Mouse (Mus musculus) myocyte (in vitro differentiated cells): Measurements from ENCODE around the gene Gpm6a. TPM values are rescaled to one million over a fixed set of nuclear protein-coding genes. Genes with fewer than 3 reads are reported as not detected.

ENCODE experiments used
- H3K27me3 ChIP-seq: one replicate; pipeline ENCODE4 v1.6.1; 2011; ENCODE audit not compliant: control insufficient read depth, insufficient read depth, insufficient read length
- H3K36me3 ChIP-seq: one replicate; pipeline ENCODE4 v1.6.1; 2011; ENCODE audit not compliant: control insufficient read depth, insufficient read depth
- H3K4me2 ChIP-seq: one replicate; pipeline ENCODE4 v1.6.1; 2011; ENCODE audit warnings: low read depth, control low read depth
- H3K4me3 ChIP-seq: one replicate; pipeline ENCODE4 v1.5.1; 2011; ENCODE audit warnings: mild to moderate bottlenecking, control low read depth, moderate library complexity
- H3K79me2 ChIP-seq: one replicate; pipeline ENCODE4 v1.6.1; 2011; ENCODE audit not compliant: control insufficient read depth, insufficient read depth
- H3ac ChIP-seq: one replicate; pipeline ENCODE4 v1.6.1; 2011; ENCODE audit not compliant: control insufficient read depth, insufficient read length
- E2F4 ChIP-seq: IDR thresholded peaks from one replicate; pipeline ENCODE4 v1.6.1; 2011; ENCODE audit warnings: mild to moderate bottlenecking, control low read depth, moderate library complexity; ENCODE audit not compliant: insufficient read depth
- MAX ChIP-seq: IDR thresholded peaks from one replicate; pipeline ENCODE4 v1.6.1; 2011; ENCODE audit warnings: low read depth, mild to moderate bottlenecking, control low read depth
- MYOG ChIP-seq, 3 experiments: IDR thresholded peaks; one replicate each; pipeline ENCODE4 v1.6.1; 2011; ENCODE audit warnings: control low read depth in 2 of 3, low read depth in 2 of 3, mild to moderate bottlenecking in 2 of 3; ENCODE audit not compliant: insufficient read length in 2 of 3, control insufficient read depth in 1 of 3, insufficient read depth in 1 of 3
- POLR2A ChIP-seq: IDR thresholded peaks from one replicate; pipeline ENCODE4 v1.6.1; 2011; ENCODE audit warnings: low read depth, mild to moderate bottlenecking, control low read depth, moderate library complexity; ENCODE audit not compliant: insufficient read length
- POLR2AphosphoS2 ChIP-seq: IDR thresholded peaks from one replicate; pipeline ENCODE4 v1.6.1; 2011; ENCODE audit warnings: low read depth, control low read depth; ENCODE audit not compliant: insufficient read length
- REST ChIP-seq: IDR thresholded peaks from one replicate; pipeline ENCODE4 v1.6.1; 2011; ENCODE audit warnings: mild to moderate bottlenecking, control low read depth, moderate library complexity; ENCODE audit not compliant: insufficient read depth, insufficient read length
- SRF ChIP-seq: IDR thresholded peaks from one replicate; pipeline ENCODE4 v1.6.1; 2011; ENCODE audit warnings: low read depth; ENCODE audit not compliant: control insufficient read depth, insufficient read length
- TCF12 ChIP-seq: IDR thresholded peaks from one replicate; pipeline ENCODE4 v1.6.1; 2011; ENCODE audit warnings: mild to moderate bottlenecking, control low read depth; ENCODE audit not compliant: poor library complexity, insufficient read depth, severe bottlenecking
- TCF3 ChIP-seq: IDR thresholded peaks from one replicate; pipeline ENCODE4 v1.6.1; 2011; ENCODE audit warnings: low read depth, control low read depth; ENCODE audit not compliant: insufficient read length
- USF1 ChIP-seq: IDR thresholded peaks from one replicate; pipeline ENCODE4 v1.6.1; 2011; ENCODE audit warnings: low read depth, mild to moderate bottlenecking, control low read depth, moderate library complexity
- polyA plus RNA-seq: library from polyadenylated mRNA; unstranded; fragments of >200 nt; fragmentation: generic; extraction: Trizol; gene quantifications from one replicate; pipeline ENCODE4 v1.2.1, GENCODE M21; 2012; ENCODE audit warnings: missing spikeins

Gene Gpm6a
- polyA plus RNA-seq, 1 experiment = not detected

GRCm38 (mm10) chr8:55073481-55073880, 118.8 kb downstream of the Gpm6a start:
- no peak overlapping the region for H3ac ChIP-seq
- H3K27me3 ChIP-seq = no peaks in the 10 kb centered on the region
- TF ChIP-seq MYOG (IDR thresholded peaks at IDR 0.05; ENCODE audit: control insufficient read depth in 1 of 3, insufficient read depth in 1 of 3, insufficient read length in 2 of 3, low read depth in 2 of 3) (no peak), SRF (no peak)
- H3K4me3 ChIP-seq = no peak overlapping the region
- H3K36me3 ChIP-seq = no peaks in the 10 kb centered on the region
- no peak overlapping the region for H3K4me2 ChIP-seq
- H3K79me2 ChIP-seq = no peaks in the 10 kb centered on the region

DNA sequence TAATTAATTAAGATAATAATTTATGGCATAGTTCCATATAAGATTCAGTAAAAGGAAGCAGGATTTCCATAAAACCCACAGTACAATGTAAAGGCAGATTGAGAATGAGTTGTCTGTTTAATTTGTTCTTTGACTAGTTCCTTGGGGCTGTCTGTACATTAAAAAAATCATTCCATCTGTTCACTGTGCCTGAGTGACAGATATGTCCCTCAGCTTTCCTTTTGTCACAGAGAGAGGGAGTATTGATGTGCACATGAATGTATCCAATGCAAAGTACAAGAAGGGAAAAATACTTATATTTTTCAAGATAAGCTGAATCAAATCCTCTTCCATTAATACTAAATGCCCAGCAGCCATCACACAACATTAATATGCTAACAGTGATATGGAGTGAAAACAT, 147.6 kb downstream of the Gpm6a start:
- Histone ChIP-seq H3K27me3 (no peaks in the 10 kb centered on the region), H3K4me2 (no peak overlapping the region)
- TF ChIP-seq REST (no peak), TCF12 (no peak), USF1 (no peak), POLR2A (no peak), POLR2AphosphoS2 (no peak), TCF3 (no peak), SRF (no peak), MAX (no peak), E2F4 (no peak), MYOG (IDR thresholded peaks at IDR 0.05; ENCODE audit: control insufficient read depth in 1 of 3, insufficient read depth in 1 of 3, insufficient read length in 2 of 3, low read depth in 2 of 3) (no peak)

GRCm38 (mm10) chr8:55103065-55103464, 148.4 kb downstream of the Gpm6a start:
- Histone ChIP-seq H3K27me3 (no peaks in the 10 kb centered on the region), H3K79me2 (no peaks in the 10 kb centered on the region), H3K4me2 (no peak overlapping the region), H3ac (no peak overlapping the region), H3K36me3 (no peaks in the 10 kb centered on the region), H3K4me3 (no peak overlapping the region)
- TF ChIP-seq POLR2A = no peak
- TF ChIP-seq TCF3 = no peak
- TF ChIP-seq SRF = no peak
- no peak for TF ChIP-seq MYOG (IDR thresholded peaks at IDR 0.05; ENCODE audit: control insufficient read depth in 1 of 3, insufficient read depth in 1 of 3, insufficient read length in 2 of 3, low read depth in 2 of 3)

More for the DNA sequence above, 147.6 kb downstream of the Gpm6a start:
- Histone ChIP-seq H3K36me3 (no peaks in the 10 kb centered on the region), H3ac (no peak overlapping the region), H3K4me3 (no peak overlapping the region), H3K79me2 (no peaks in the 10 kb centered on the region)

DNA sequence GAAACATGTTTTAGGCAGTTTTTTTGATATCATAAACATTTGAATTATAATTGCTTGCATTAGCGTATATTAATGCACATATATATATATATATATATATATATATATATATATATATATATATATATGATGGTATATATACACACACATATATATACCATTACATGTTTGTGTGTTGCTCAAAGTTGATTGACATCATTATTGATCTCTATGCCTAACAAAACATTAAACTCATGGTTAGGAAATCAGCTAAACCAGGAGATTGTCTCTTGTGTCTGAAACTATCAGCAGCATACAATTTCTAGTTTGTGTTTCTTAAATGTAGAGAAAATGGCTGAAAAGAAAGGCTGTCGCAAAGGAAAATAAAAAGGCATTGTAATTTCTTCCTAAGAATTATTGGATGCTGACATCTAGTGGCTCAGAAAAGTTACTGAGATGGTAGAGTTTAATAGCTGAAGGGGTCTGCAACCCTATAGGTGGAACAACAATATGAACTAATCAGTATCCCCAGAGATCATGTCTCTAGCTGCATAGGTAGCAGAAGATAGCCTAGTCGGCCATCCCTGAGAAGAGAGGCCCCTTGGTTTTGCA, 149.3 kb downstream of the Gpm6a start:
- H3ac ChIP-seq = no peak overlapping the region
- H3K4me2 ChIP-seq = no peak overlapping the region
- H3K36me3 ChIP-seq = no peaks in the 10 kb centered on the region
- TF ChIP-seq MYOG (IDR thresholded peaks at IDR 0.05; ENCODE audit: control insufficient read depth in 1 of 3, insufficient read depth in 1 of 3, insufficient read length in 2 of 3, low read depth in 2 of 3) (no peak), SRF (no peak), POLR2AphosphoS2 (no peak), TCF12 (no peak), REST (no peak), USF1 (no peak), TCF3 (no peak)
- H3K79me2 ChIP-seq = no peaks in the 10 kb centered on the region
- no peak overlapping the region for H3K4me3 ChIP-seq
- no peaks in the 10 kb centered on the region for H3K27me3 ChIP-seq

Other genes starting within 250 kb of the Gpm6a start
- gene Wdr17, start 67.7 kb upstream of the Gpm6a start, polyA plus RNA-seq = not detected